Mouse (Mus musculus): Measurements from ENCODE around the gene Ksr1. TPM values are rescaled to one million over a fixed set of nuclear protein-coding genes. Genes with fewer than 3 reads are reported as not detected.

The Ksr1 gene
- polyA plus RNA-seq, 1 experiment from 2014 or later: 4.7 TPM

DNA sequence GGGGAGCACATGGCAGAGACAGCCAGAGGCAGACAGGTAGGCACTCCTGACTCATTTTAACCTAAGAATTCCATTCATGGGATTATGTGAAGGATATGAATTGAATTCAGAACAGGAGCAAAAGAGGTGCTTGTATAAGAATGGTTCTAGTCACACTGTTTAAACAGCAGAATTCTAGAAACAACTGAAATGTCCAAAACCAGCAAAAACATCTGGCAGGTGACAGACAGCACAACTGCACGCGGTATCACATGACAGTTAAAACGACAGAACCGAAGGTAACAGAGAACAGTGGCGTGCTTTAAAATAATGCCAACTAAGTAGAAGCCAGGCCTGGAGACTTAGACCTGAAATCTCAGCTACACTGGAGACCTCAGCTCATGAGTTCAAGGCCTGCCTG, 13.2 kb downstream of the Ksr1 start:
- 81% methylated on average over 5 of the region's 5 CpGs for WGBS
- H3K27me3 ChIP-seq: no peaks in the 10 kb centered on the region
- H3K36me3 ChIP-seq (replicated peaks): no peaks in the 10 kb centered on the region
- no peak for ATAC-seq (ENCODE audit: low FRiP score)
- no peak overlapping the region for H3K4me3 ChIP-seq (replicated peaks)
- no peak overlapping the region for H3K27ac ChIP-seq
- no peak overlapping the region for H3K4me2 ChIP-seq
- H3K9ac ChIP-seq: no peak overlapping the region
- H3K9me3 ChIP-seq: no peaks in the 10 kb centered on the region
- peaks cover 12% of the 10 kb centered on the region for H3K4me1 ChIP-seq

DNA sequence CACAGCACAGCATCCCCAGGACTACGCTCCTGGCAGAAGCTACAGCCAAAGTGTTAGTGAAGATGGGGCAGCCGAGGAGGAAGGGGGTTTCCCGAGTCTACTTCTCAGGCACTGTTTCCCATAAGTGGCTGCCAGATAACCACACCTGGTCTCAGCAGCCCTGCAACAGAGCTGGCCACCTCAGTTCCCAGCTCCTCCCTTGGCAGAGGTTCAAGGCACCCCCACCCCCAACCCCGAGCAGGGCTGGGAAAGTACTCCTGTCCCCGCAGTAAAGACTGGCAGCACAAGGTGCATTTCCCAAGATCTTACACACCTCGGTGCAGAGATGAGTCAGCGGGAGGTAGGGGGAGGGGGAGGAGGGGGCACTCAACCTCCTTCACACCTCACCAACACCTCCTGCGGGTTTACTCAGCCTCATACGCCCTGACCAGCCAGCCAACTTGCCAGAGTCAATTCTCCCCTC, 14.2 kb downstream of the Ksr1 start:
- Histone ChIP-seq H3K9me3 (no peaks in the 10 kb centered on the region), H3K4me1 (peaks cover 12% of the 10 kb centered on the region), H3K36me3 (replicated peaks) (no peaks in the 10 kb centered on the region), H3K27ac (no peak overlapping the region), H3K4me2 (no peak overlapping the region), H3K9ac (no peak overlapping the region), H3K27me3 (no peaks in the 10 kb centered on the region), H3K4me3 (replicated peaks) (no peak overlapping the region)
- 76% methylated on average over 9 of the region's 9 CpGs for WGBS
- no peak for ATAC-seq (ENCODE audit: low FRiP score)

DNA sequence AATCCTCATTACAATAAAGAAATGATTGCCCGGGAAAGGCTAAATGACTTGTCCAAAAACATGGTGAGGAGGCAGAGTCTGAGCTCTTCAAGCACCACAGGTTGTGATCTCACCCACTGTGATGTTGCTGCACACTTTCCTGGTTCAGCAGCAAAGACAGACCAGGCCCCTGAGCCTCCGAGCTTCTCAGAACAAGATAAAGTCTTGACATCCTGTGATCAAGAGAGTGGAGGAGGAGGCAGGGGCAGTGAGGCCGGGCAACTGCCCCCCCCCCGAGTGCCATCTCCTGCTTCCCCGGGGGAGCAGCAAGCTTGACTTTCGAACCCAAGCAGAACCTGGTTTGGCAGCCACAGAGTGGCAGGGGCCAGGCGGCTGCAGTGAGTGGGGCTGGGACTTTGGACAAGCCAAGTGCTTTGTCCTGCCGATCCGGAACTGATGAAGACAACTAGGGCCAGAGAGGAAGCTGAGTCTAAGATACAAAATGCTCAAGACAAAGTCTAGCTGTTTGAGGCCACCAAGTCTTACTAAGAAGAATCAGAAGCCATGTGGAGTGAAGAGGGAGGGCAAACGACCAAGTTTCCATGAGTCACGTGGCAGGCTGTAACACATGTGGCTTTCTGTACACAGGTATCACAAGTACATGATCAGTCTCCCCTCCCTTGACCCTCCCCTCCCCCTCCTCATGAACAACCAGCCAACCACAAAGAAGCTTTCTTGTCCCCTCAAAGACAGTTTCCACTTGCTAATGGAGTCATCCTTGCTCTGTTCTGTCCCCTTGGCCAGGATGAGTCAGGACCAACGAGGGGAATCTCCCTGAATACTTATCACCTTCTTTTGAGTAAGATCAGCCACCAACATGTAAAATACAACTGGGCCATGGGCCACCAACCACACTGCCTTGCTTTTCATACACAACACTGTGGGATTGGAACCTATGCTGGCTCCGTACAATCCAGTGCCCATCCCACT, 16.5 kb downstream of the Ksr1 start:
- Histone ChIP-seq H3K4me1 (no peaks in the 10 kb centered on the region), H3K9me3 (no peaks in the 10 kb centered on the region), H3K4me2 (no peak overlapping the region), H3K27me3 (no peaks in the 10 kb centered on the region), H3K4me3 (replicated peaks) (no peak overlapping the region), H3K9ac (no peak overlapping the region), H3K27ac (no peak overlapping the region), H3K36me3 (replicated peaks) (no peaks in the 10 kb centered on the region)
- no peak for ATAC-seq (ENCODE audit: low FRiP score)
- WGBS: 88% methylated on average over 13 of the region's 13 CpGs

DNA sequence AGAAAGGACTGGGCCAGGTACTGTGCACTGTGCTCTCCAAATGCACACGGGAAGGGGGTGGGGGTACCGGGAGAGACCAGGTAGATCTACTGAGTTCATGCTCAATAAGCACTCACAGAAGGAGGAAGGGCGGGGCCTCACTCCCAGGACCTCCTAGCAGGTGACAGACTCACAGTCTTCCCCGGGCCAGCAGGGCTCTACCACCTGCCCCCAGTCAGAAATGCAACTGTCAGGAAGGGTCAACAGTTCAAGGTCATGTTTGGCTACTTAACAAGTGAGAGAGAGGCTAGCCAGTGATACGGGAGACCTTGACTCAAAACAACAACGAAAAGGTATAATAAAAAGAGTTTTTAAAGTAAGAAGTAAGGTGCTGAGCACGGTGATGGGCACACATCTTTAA, 18.0 kb downstream of the Ksr1 start:
- no peaks in the 10 kb centered on the region for H3K27me3 ChIP-seq
- no peak overlapping the region for H3K27ac ChIP-seq
- H3K4me2 ChIP-seq: no peak overlapping the region
- no peaks in the 10 kb centered on the region for H3K36me3 ChIP-seq (replicated peaks)
- H3K9me3 ChIP-seq: no peaks in the 10 kb centered on the region
- H3K4me3 ChIP-seq (replicated peaks): no peak overlapping the region
- no peaks in the 10 kb centered on the region for H3K4me1 ChIP-seq
- H3K9ac ChIP-seq: no peak overlapping the region
- ATAC-seq (ENCODE audit: low FRiP score): no peak
- 93% methylated on average over 7 of the region's 7 CpGs for WGBS

DNA sequence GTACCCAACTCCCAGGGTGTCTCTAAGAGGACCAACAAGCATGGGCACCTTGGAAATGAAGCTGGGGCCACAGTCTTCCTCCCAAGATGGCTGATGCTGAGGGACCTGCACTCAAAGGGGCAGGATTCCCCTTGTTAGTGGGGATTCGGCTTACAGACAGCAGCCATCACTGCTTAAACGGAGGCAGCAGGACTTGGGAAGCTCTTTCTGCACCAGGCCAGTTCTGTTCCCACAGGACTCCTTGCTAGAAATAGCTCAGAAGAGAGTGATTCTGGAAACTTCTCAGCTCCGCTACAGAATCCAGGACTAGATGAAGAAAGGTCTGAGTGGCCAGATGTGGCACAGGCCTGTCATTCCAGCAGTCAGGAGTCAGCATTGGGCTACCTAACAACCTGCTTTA, 19.2 kb downstream of the Ksr1 start:
- Histone ChIP-seq H3K27me3 (no peaks in the 10 kb centered on the region), H3K36me3 (replicated peaks) (no peaks in the 10 kb centered on the region), H3K27ac (no peak overlapping the region), H3K4me1 (no peaks in the 10 kb centered on the region), H3K9me3 (no peaks in the 10 kb centered on the region), H3K4me2 (no peak overlapping the region), H3K4me3 (replicated peaks) (no peak overlapping the region), H3K9ac (no peak overlapping the region)
- WGBS: 94% methylated on average over 3 of the region's 3 CpGs
- ATAC-seq (ENCODE audit: low FRiP score): no peak

DNA sequence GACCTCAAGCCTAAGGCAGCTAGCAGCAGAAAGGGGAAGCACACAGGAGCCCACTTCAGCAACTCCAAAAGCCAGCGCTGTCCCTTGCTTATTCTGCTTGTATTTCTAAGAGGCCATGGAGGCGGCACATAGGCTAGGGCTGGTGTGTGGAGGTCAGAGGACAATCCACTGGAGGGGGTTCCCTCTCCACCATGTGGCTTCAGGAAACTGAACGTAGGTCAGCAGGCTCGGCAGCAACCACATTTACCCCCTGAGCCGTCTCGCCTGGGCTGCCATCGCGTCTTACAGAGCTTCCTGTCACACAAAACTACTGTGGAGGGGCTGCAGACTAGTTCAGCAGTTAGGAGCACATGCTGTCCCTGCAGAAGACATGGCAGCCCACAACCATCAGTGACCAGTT, 20.4 kb downstream of the Ksr1 start:
- Histone ChIP-seq H3K9ac (no peak overlapping the region), H3K9me3 (no peaks in the 10 kb centered on the region), H3K27me3 (no peaks in the 10 kb centered on the region), H3K4me3 (replicated peaks) (no peak overlapping the region), H3K27ac (no peak overlapping the region), H3K36me3 (replicated peaks) (no peaks in the 10 kb centered on the region), H3K4me2 (no peak overlapping the region), H3K4me1 (no peaks in the 10 kb centered on the region)
- ATAC-seq (ENCODE audit: low FRiP score): no peak
- WGBS: 81% methylated on average over 8 of the region's 8 CpGs

DNA sequence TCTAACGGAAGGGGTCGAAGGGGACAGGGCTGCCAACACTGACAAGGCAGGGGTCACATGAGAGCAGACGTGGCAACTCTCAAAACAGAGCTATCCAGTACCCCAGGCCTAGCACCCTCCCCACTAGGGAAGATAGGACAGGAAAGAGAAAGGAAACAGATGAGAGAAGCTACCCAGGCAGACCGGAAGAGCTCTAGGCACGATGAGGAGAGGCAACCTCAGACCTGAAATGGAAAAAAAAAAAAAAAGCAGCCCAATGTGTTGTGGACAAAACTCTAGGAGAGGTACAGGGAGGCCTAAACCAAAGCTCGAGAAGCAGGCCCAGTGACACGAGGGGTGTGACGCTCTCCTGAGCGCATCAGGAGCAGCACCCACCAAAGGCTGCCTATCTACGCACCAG, 23.7 kb downstream of the Ksr1 start:
- 92% methylated on average over 10 of the region's 10 CpGs for WGBS
- H3K4me1 ChIP-seq: peaks cover 17% of the 10 kb centered on the region
- H3K27me3 ChIP-seq: no peaks in the 10 kb centered on the region
- H3K9ac ChIP-seq: no peak overlapping the region
- ATAC-seq (ENCODE audit: low FRiP score): no peak
- H3K4me3 ChIP-seq (replicated peaks): no peak overlapping the region
- no peak overlapping the region for H3K27ac ChIP-seq
- no peaks in the 10 kb centered on the region for H3K9me3 ChIP-seq
- H3K4me2 ChIP-seq: no peak overlapping the region
- H3K36me3 ChIP-seq (replicated peaks): no peaks in the 10 kb centered on the region

DNA sequence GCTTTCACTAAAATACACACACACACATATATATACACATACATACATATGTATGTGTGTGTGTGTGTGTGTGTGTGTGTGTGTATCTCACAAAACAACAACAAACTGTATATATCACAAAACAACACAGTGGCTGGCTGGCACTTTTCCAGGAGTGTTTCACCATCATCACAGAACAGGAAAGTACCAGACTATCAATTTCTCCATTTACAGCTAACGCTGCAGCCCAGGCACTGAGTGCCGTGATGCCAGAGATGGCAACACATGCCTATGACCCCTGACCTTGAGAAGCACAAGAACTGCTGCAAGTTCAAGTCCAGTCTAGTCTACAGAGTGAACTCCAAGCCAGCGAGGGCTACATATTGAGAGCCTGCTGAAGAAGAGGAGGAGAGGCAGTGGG, 26.1 kb downstream of the Ksr1 start:
- 93% methylated on average over 3 of the region's 3 CpGs for WGBS
- H3K4me3 ChIP-seq (replicated peaks): no peak overlapping the region

DNA sequence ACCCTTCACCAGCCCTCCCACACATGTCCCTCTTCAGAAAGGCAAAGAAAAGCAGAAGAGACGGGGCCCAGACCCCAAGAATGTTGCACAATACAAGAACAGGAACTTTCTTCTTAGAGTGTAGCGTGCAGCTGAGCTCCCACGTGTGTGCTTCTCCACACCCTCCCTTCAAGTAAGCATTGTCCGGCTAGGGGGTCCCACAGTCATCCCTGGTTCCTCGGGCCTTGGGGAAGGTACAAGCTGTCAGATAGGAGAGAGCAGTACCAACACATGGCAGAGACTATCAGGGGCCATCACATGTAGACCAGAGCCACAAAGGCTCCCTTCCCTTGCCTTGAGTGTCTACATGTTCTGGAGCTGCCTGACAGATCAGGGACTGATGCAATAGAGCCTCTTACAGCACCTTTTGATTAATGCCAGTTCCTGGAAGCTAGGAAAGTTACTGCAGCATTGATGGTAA, 27.3 kb downstream of the Ksr1 start:
- no peaks in the 10 kb centered on the region for H3K36me3 ChIP-seq (replicated peaks)
- no peak overlapping the region for H3K4me3 ChIP-seq (replicated peaks)
- no peaks in the 10 kb centered on the region for H3K9me3 ChIP-seq
- no peak overlapping the region for H3K9ac ChIP-seq
- peaks cover 40% of the 10 kb centered on the region for H3K4me1 ChIP-seq
- H3K27ac ChIP-seq: 0 out of 2 replicates have a peak overlapping the region, but pooled peaks have one; percentile 2
- no peak for ATAC-seq (ENCODE audit: low FRiP score)
- H3K27me3 ChIP-seq: no peaks in the 10 kb centered on the region
- 61% methylated on average over 5 of the region's 5 CpGs for WGBS
- H3K4me2 ChIP-seq: no peak overlapping the region

More for the DNA sequence above, 26.1 kb downstream of the Ksr1 start:
- Histone ChIP-seq H3K4me1 (peaks cover 37% of the 10 kb centered on the region), H3K27me3 (no peaks in the 10 kb centered on the region), H3K9ac (no peak overlapping the region), H3K36me3 (replicated peaks) (no peaks in the 10 kb centered on the region), H3K4me2 (no peak overlapping the region), H3K9me3 (no peaks in the 10 kb centered on the region), H3K27ac (no peak overlapping the region)
- ATAC-seq (ENCODE audit: low FRiP score): no peak

DNA sequence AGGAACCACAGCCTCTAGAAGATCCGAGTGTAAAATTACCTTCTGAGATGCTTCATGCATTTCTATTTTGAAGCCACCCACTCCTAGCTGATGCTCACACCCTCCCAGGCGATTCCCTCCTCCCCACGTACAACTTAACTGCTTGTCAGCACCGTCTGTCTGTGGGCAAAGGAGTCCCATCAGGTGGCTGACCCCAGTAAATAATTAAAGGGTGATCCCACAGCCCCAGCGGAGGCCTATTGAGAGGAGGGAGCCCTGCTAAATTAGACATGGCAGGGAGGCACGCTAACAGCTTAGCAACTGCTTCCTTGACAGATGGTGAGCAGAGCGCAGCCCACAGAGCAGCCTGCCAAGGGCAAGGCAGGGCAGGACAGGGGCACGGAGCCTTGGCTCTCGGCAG, 29.5 kb downstream of the Ksr1 start:
- peak overlapping the region; percentile 68 for H3K27ac ChIP-seq
- H3K9ac ChIP-seq: no peak overlapping the region
- H3K9me3 ChIP-seq: no peaks in the 10 kb centered on the region
- no peaks in the 10 kb centered on the region for H3K27me3 ChIP-seq
- no peak overlapping the region for H3K4me2 ChIP-seq
- peak; percentile 75 for ATAC-seq (ENCODE audit: low FRiP score)
- H3K36me3 ChIP-seq (replicated peaks): no peaks in the 10 kb centered on the region
- WGBS: 17% methylated on average over 9 of the region's 9 CpGs
- H3K4me3 ChIP-seq (replicated peaks): no peak overlapping the region
- H3K4me1 ChIP-seq: peaks cover 47% of the 10 kb centered on the region

DNA sequence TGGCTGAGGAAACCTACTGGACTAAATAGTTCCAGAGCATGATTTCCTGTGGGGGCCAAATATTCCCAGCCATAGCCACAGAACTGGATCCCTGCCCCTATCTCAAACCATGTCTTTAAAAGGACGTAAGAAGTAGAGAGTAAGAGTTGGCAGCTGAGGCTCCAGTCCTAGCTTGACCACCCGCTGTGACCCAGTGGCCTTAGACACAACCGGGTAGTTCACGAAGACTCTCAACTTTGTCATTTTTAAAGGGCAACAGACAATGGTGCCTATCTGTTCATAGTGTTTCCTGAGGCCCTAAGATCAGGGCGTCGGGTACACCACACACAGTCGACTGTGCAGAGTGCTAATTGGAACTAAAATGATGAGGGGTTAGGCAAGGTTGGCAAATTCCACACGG, 30.5 kb downstream of the Ksr1 start:
- Histone ChIP-seq H3K9me3 (no peaks in the 10 kb centered on the region), H3K4me3 (replicated peaks) (no peak overlapping the region), H3K27ac (no peak overlapping the region), H3K4me1 (peaks cover 47% of the 10 kb centered on the region), H3K4me2 (no peak overlapping the region), H3K27me3 (no peaks in the 10 kb centered on the region), H3K9ac (no peak overlapping the region), H3K36me3 (replicated peaks) (no peaks in the 10 kb centered on the region)
- ATAC-seq (ENCODE audit: low FRiP score): no peak
- 74% methylated on average over 8 of the region's 8 CpGs for WGBS

DNA sequence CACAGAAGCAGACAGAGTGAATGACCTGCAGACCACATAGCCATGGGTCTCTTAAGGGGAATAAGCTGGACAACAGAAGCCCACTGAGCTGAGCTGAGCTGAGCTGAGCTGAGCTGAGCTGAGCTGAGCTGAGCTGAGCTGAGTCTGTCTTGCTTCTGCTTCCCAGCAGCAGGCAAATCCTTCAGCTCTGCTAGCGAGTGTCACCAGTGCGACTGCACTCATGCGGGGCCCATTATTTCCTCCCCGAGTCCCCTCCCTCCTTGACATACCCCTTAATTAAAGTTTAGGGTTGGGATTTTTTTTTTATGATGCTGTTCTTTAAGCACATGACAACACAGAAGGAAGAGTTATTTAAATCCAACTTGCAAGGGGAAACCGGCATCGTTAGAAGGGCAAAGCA, 32.1 kb downstream of the Ksr1 start:
- ATAC-seq (ENCODE audit: low FRiP score): no peak
- no peak overlapping the region for H3K27ac ChIP-seq
- 43% methylated on average over 6 of the region's 6 CpGs for WGBS
- H3K4me2 ChIP-seq: no peak overlapping the region
- no peaks in the 10 kb centered on the region for H3K27me3 ChIP-seq
- no peaks in the 10 kb centered on the region for H3K36me3 ChIP-seq (replicated peaks)
- H3K4me3 ChIP-seq (replicated peaks): no peak overlapping the region
- H3K9ac ChIP-seq: no peak overlapping the region
- H3K9me3 ChIP-seq: no peaks in the 10 kb centered on the region
- peaks cover 42% of the 10 kb centered on the region for H3K4me1 ChIP-seq

DNA sequence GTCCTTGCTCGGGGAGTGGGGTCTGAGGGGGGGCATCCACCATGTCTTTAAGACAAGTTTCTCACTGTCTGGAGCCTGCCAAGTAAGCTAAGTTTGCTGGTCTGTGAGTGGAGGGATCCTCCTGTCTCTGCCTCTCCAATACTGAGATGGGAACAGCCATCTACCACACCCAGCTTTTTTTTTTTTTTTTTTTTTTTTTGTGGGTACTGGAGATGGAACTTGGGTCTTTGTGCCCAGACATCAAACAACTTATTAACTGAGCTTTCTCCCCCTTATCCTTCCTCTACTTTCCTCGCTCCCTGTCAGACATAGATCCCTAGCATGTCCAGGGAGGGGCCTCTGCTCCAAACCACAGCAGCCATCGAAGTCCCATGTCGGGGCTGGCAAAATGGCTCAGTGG, 32.8 kb downstream of the Ksr1 start:
- Histone ChIP-seq H3K36me3 (replicated peaks) (no peaks in the 10 kb centered on the region), H3K27ac (no peak overlapping the region), H3K4me3 (replicated peaks) (no peak overlapping the region), H3K27me3 (no peaks in the 10 kb centered on the region), H3K9ac (no peak overlapping the region), H3K4me2 (no peak overlapping the region), H3K9me3 (no peaks in the 10 kb centered on the region), H3K4me1 (peaks cover 35% of the 10 kb centered on the region)
- ATAC-seq (ENCODE audit: low FRiP score): no peak
- 87% methylated on average over 4 of the region's 4 CpGs for WGBS

All from forebrain, embryonic 12.5 days (tissue).